Mouse (Mus musculus) erythroblast, embryonic 14.5 days (primary cell): Measurements from ENCODE around the gene Zscan2.

ENCODE experiments used
- GATA1 ChIP-seq: IDR thresholded peaks from 2 replicates; pipeline ENCODE4 v1.6.1; 2012; ENCODE audit warnings: low read length, inconsistent platforms, mixed read lengths
- TAL1 ChIP-seq: IDR thresholded peaks from 3 replicates; pipeline ENCODE4 v1.6.1; 2012; ENCODE audit warnings: low read length, inconsistent platforms, mixed read lengths

DNA sequence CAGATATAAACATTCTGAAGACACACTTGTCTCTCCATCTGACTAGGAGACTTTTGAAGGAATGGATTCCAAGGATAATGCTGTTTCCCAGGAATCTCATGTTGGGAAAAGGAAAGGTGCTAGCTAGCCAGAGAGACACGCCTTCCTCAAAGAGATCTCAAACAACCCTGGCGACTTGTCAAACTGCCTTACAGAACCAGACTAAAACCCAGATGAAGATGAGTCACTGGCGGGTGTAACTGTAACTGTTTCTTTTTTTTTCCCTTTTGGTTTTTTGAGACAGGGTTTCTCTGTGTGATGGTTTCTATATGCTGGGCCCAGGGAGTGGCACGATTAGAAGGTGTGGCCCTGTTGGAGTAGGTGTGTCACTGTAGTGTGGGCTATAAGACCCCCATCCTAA is 19.8 kb upstream of the Zscan2 start:
- TF ChIP-seq TAL1 (no peak), GATA1 (no peak)
